In genomic region chr1:125429984-125430383, GRCm38 (mm10) we compare ENCODE assay signal across 20 mouse cellular contexts. TPM values are rescaled to one million over a fixed set of nuclear protein-coding genes. Genes with fewer than 3 reads are reported as not detected.
DNase-seq lines count a peak whose midpoint lies in the region; ATAC-seq and TF ChIP-seq lines count a peak whose summit lies in the region.
"Had no signal": no experiment of that assay in that cellular context is flagged by ENCODE, and none has a peak within 500 bp of the region (broad histone marks: within the 10 kb centered on the region; RNA-seq: fewer than 3 reads in every experiment).

No protein-coding gene starts in this region.

- intact Hi-C loops in heart, adult 2 months (cut with DNase I): loop anchor here (5.0 kb wide), 1 partner anchor 33 kb away; no protein-coding TSS in a partner anchor

- no peak for ATAC-seq in heart, postnatal 0 days (ENCODE audit: insufficient read depth, low read depth)
- ATAC-seq in heart, embryonic 11.5 days (replicated peaks; ENCODE audit: insufficient number of reproducible peaks, low FRiP score, low TSS enrichment): no peak
- ATAC-seq in lung, postnatal 0 days: no peak
- ATAC-seq: forebrain, embryonic 13.5 days; forebrain, postnatal 0 days; hindbrain, embryonic 16.5 days had no signal

- 53% methylated on average over 4 of the region's 4 CpGs for WGBS in heart, adult 2 months
- 67% methylated on average over 4 of the region's 4 CpGs for WGBS in heart, postnatal 0 days
- WGBS in heart, embryonic 11.5 days (ENCODE audit: insufficient replicate concordance): 81% methylated on average over 4 of the region's 4 CpGs
- 49% methylated on average over 4 of the region's 4 CpGs for WGBS in lung, postnatal 0 days

- peaks cover 3% of the 10 kb centered on the region for H3K79me2 ChIP-seq in heart, adult 2 months (replicated peaks; ENCODE audit: control insufficient read depth, insufficient read depth, low read length)

- peaks cover 24% of the 10 kb centered on the region for H3K4me1 ChIP-seq in heart, adult 2 months (ENCODE audit: control insufficient read depth, insufficient read depth, low read length)
- H3K4me1 ChIP-seq in heart, postnatal 0 days (ENCODE audit: control insufficient read depth, insufficient read depth): peaks cover 57% of the 10 kb centered on the region
- H3K4me1 ChIP-seq in heart, embryonic 11.5 days (ENCODE audit: control insufficient read depth, insufficient read depth, low read length): peaks cover 34% of the 10 kb centered on the region
- H3K4me1 ChIP-seq in lung, postnatal 0 days (ENCODE audit: insufficient read depth, low read depth, low read length): peaks cover 14% of the 10 kb centered on the region; the same call in 1 of the 2 replicates

- peaks cover 53% of the 10 kb centered on the region for H3K36me3 ChIP-seq in heart, adult 2 months (ENCODE audit: control insufficient read depth, insufficient read depth, low read length)
- no peaks in the 10 kb centered on the region for H3K36me3 ChIP-seq in heart, postnatal 0 days (replicated peaks; ENCODE audit: control insufficient read depth, insufficient read depth, low read length)
- no peaks in the 10 kb centered on the region for H3K36me3 ChIP-seq in heart, embryonic 11.5 days (ENCODE audit: control insufficient read depth, insufficient read depth, low read length)
- H3K36me3 ChIP-seq in lung, postnatal 0 days (ENCODE audit: insufficient read depth, low read length): no peaks in the 10 kb centered on the region
- H3K36me3 ChIP-seq: embryonic facial prominence, embryonic 10.5 days; hindbrain, embryonic 12.5 days had no signal

- no peak overlapping the region for H3K4me3 ChIP-seq in heart, adult 2 months
- H3K4me3 ChIP-seq in heart, postnatal 0 days (ENCODE audit: low read depth, low read length): no peak overlapping the region
- H3K4me3 ChIP-seq in heart, embryonic 11.5 days (ENCODE audit: low read depth, low read length): no peak overlapping the region
- H3K4me3 ChIP-seq in lung, postnatal 0 days (ENCODE audit: low read depth, low read length): no peak overlapping the region
- H3K4me3 ChIP-seq: embryonic facial prominence, embryonic 10.5 days; forebrain, embryonic 13.5 days; gastrocnemius, adult 2 months; hindbrain, embryonic 12.5 days had no signal

- H3K27ac ChIP-seq in heart, adult 2 months: no peak overlapping the region
- H3K27ac ChIP-seq in heart, postnatal 0 days (ENCODE audit: low read depth): peak overlapping the region; percentile 31; the same call in 1 of the 2 replicates
- no peak overlapping the region for H3K27ac ChIP-seq in heart, embryonic 11.5 days (ENCODE audit: low read depth, low read length)
- peak overlapping the region; percentile 11; the same call in 1 of the 2 replicates for H3K27ac ChIP-seq in lung, postnatal 0 days (ENCODE audit: low read length)
- H3K27ac ChIP-seq: embryonic facial prominence, embryonic 10.5 days; forebrain, embryonic 13.5 days; gastrocnemius, adult 2 months; hindbrain, embryonic 12.5 days had no signal

- TF ChIP-seq POLR2A in heart, adult 2 months (IDR thresholded peaks at IDR 0.05; ENCODE audit: insufficient read depth, low read depth, low read length): no peak

- peak; percentile 67 for DNase-seq in heart, adult 11 months
- DNase-seq in heart, adult 2 months: no peak
- DNase-seq in heart, postnatal 0 days (ENCODE audit: low spot score): no peak
- no peak for DNase-seq in lung, postnatal 0 days (ENCODE audit: low spot score)
- DNase-seq in lung, postnatal 36 days: no peak
- no peak for DNase-seq in frontal cortex, postnatal 25 days (ENCODE audit: low spot score in 2 of 2)
- DNase-seq: adrenal gland, adult 8-10 months; adrenal gland, postnatal 36 days; cerebellum, adult 2 months; cerebellum, postnatal 10 days; forebrain, postnatal 0 days; gastrocnemius, adult 2 months; gastrocnemius, postnatal 25 days; heart, postnatal 4 days had no signal

- H3K4me2 ChIP-seq in heart, postnatal 0 days (ENCODE audit: low read depth, low read length): no peak overlapping the region
- H3K4me2 ChIP-seq in heart, embryonic 11.5 days: no peak overlapping the region
- H3K4me2 ChIP-seq in lung, postnatal 0 days (replicated peaks; ENCODE audit: low read depth, low read length): no peak overlapping the region
- H3K4me2 ChIP-seq: forebrain, embryonic 13.5 days; hindbrain, embryonic 12.5 days had no signal

- no peaks in the 10 kb centered on the region for H3K9me3 ChIP-seq in heart, postnatal 0 days (replicated peaks; ENCODE audit: control insufficient read depth, low read length)
- H3K9me3 ChIP-seq in heart, embryonic 11.5 days (replicated peaks; ENCODE audit: control insufficient read depth, low read length): no peaks in the 10 kb centered on the region
- no peaks in the 10 kb centered on the region for H3K9me3 ChIP-seq in lung, postnatal 0 days (ENCODE audit: low read length)
- H3K9me3 ChIP-seq: embryonic facial prominence, embryonic 10.5 days; forebrain, embryonic 13.5 days; G1E; hindbrain, embryonic 12.5 days had no signal

- no peaks in the 10 kb centered on the region for H3K27me3 ChIP-seq in heart, adult 2 months (ENCODE audit: control insufficient read depth, insufficient read depth, low read length)
- H3K27me3 ChIP-seq in heart, postnatal 0 days (ENCODE audit: control insufficient read depth, insufficient read depth, low read length): no peaks in the 10 kb centered on the region
- H3K27me3 ChIP-seq in heart, embryonic 11.5 days (ENCODE audit: control insufficient read depth, insufficient read depth, low read length): no peaks in the 10 kb centered on the region
- H3K27me3 ChIP-seq in lung, postnatal 0 days (replicated peaks; ENCODE audit: insufficient read depth, low read length): no peaks in the 10 kb centered on the region
- H3K27me3 ChIP-seq: forebrain, embryonic 13.5 days; hindbrain, embryonic 12.5 days had no signal

- TF ChIP-seq CTCF in heart, adult 2 months (IDR thresholded peaks at IDR 0.05): no peak
- no peak for TF ChIP-seq CTCF in heart, postnatal 0 days (IDR thresholded peaks at IDR 0.05; ENCODE audit: low read depth)
- no peak for TF ChIP-seq CTCF in lung, postnatal 0 days (IDR thresholded peaks at IDR 0.05)

- TF ChIP-seq EP300 in heart, adult 2 months (IDR thresholded peaks at IDR 0.05; ENCODE audit: insufficient read depth, low read depth, low read length): no peak
- TF ChIP-seq EP300 in heart, postnatal 0 days (IDR thresholded peaks at IDR 0.05; ENCODE audit: low read depth): no peak
- TF ChIP-seq EP300 in lung, postnatal 0 days (IDR thresholded peaks at IDR 0.05): no peak

- no peak overlapping the region for H3K9ac ChIP-seq in heart, adult 2 months (ENCODE audit: low read depth, low read length)
- no peak overlapping the region for H3K9ac ChIP-seq in heart, postnatal 0 days (replicated peaks; ENCODE audit: low read depth, low read length)
- no peak overlapping the region for H3K9ac ChIP-seq in heart, embryonic 11.5 days (ENCODE audit: low read depth, low read length)
- H3K9ac ChIP-seq in lung, postnatal 0 days (replicated peaks; ENCODE audit: low read depth): no peak overlapping the region
- H3K9ac ChIP-seq: forebrain, embryonic 13.5 days; forebrain, postnatal 0 days; hindbrain, embryonic 12.5 days had no signal

RNA-seq across cellular contexts. Expression of gene Actr3, which starts 5.5 kb away (rescaled TPM):
- 100 to 1,000 TPM; 102 to 118 TPM for total RNA-seq in heart, adult 2 months (2021)
- 33.8 and 69.1 TPM in 2 replicates for polyA plus RNA-seq in heart, adult 2 months (2012; rRNA removed)
- 193 and 208 TPM in 2 replicates for total RNA-seq in heart, postnatal 0 days (2014; rRNA removed; ENCODE audit: low replicate concordance)
- polyA plus RNA-seq in heart, postnatal 0 days (2015; fragmentation: Nextera tagmentation; extraction: Ambion mirVana): 242 and 287 TPM in 2 replicates
- polyA plus RNA-seq in heart, embryonic 11.5 days (2014; fragmentation: Nextera tagmentation; extraction: Ambion mirVana): 286 and 318 TPM in 2 replicates
- 205 and 244 TPM in 2 replicates for polyA plus RNA-seq in lung, postnatal 0 days (2015; fragmentation: Nextera tagmentation; extraction: Ambion mirVana)

Comparison
In these comparisons a context has a peak if more than half of its experiments do, and no peak if none do; other contexts are left out.
1. H3K27ac ChIP-seq: peak in heart, postnatal 0 days (single experiment) and lung, postnatal 0 days (single experiment); none in heart, adult 2 months (single experiment) and heart, embryonic 11.5 days (single experiment).